Mouse (Mus musculus): ENCODE results near the gene Olfr1215. TPM values are rescaled to one million over a fixed set of nuclear protein-coding genes. Genes with fewer than 3 reads are reported as not detected.
"Not testable (repeated sequence)": the region's sequence is repeated elsewhere in the genome, so short reads cannot be mapped to it uniquely, and the experiment has no call there.

The Olfr1215 gene
- polyA plus RNA-seq (2015; fragmentation: Nextera tagmentation; extraction: Ambion mirVana), result not detected in 2 replicates

- H3K4me3 ChIP-seq (ENCODE audit: low read length), result no peak within 1 kb of the TSS
- H3K4me1 ChIP-seq (ENCODE audit: insufficient read depth, low read length), result no peaks in the 10 kb centered on the region
- no peaks in the 10 kb centered on the region for H3K36me3 ChIP-seq (ENCODE audit: insufficient read depth, low read length)
- no peak within 1 kb of the TSS for H3K9ac ChIP-seq (replicated peaks; ENCODE audit: low read length)
- no peak within 1 kb of the TSS for H3K27ac ChIP-seq (ENCODE audit: low read length)
- 76% methylated on average over 2 of the region's 2 CpGs for WGBS
- no peaks in the 10 kb centered on the region for H3K9me3 ChIP-seq (ENCODE audit: low read length)
- H3K4me2 ChIP-seq (replicated peaks; ENCODE audit: low read depth, low read length), result no peak within 1 kb of the TSS
- no peaks in the 10 kb centered on the region for H3K27me3 ChIP-seq (ENCODE audit: insufficient read depth, low read length)
- ATAC-seq (ENCODE audit: low FRiP score, low TSS enrichment), result no peak
Measured at GRCm38 (mm10) chr2:89006873-89007272, at the start of gene Olfr1215. Gene Olfr1215 (minus strand): TSS chr2:89006973.

- H3K4me1 ChIP-seq (ENCODE audit: insufficient read depth, low read length), result no peaks in the 10 kb centered on the region
- no peak for ATAC-seq (ENCODE audit: low FRiP score, low TSS enrichment)
Measured at GRCm38 (mm10) chr2:89031965-89032364, 25.2 kb upstream of the Olfr1215 start, which contains the start of gene Olfr1217. Gene Olfr1217 (minus strand): TSS chr2:89032065.

GRCm38 (mm10) chr2:89021436-89021835, 14.7 kb upstream of the Olfr1215 start:
- not testable (repeated sequence) for H3K4me1 ChIP-seq (ENCODE audit: insufficient read depth, low read length); H3K36me3 ChIP-seq (ENCODE audit: insufficient read depth, low read length); H3K27ac ChIP-seq (ENCODE audit: low read length); H3K4me3 ChIP-seq (ENCODE audit: low read length); ATAC-seq (ENCODE audit: low FRiP score, low TSS enrichment); H3K27me3 ChIP-seq (ENCODE audit: insufficient read depth, low read length); H3K9me3 ChIP-seq (ENCODE audit: low read length); H3K4me2 ChIP-seq (replicated peaks; ENCODE audit: low read depth, low read length); H3K9ac ChIP-seq (replicated peaks; ENCODE audit: low read length)
- WGBS, result 63% methylated on average over 3 of the region's 3 CpGs

More at GRCm38 (mm10) chr2:89031965-89032364, 25.2 kb upstream of the Olfr1215 start, which contains the start of gene Olfr1217:
- Histone ChIP-seq H3K27me3 (ENCODE audit: insufficient read depth, low read length) (no peaks in the 10 kb centered on the region), H3K4me2 (replicated peaks; ENCODE audit: low read depth, low read length) (no peak within 1 kb of the TSS), H3K9me3 (ENCODE audit: low read length) (no peaks in the 10 kb centered on the region), H3K27ac (ENCODE audit: low read length) (no peak within 1 kb of the TSS), H3K9ac (replicated peaks; ENCODE audit: low read length) (no peak within 1 kb of the TSS), H3K4me3 (ENCODE audit: low read length) (no peak within 1 kb of the TSS), H3K36me3 (ENCODE audit: insufficient read depth, low read length) (no peaks in the 10 kb centered on the region)
- WGBS, result 68% methylated on average over 2 of the region's 2 CpGs

- no peak within 1 kb of the TSS for H3K27ac ChIP-seq (ENCODE audit: low read length)
- no peaks in the 10 kb centered on the region for H3K36me3 ChIP-seq (ENCODE audit: insufficient read depth, low read length)
- 84% methylated on average over 1 of the region's 1 CpGs for WGBS
- H3K4me1 ChIP-seq (ENCODE audit: insufficient read depth, low read length), result no peaks in the 10 kb centered on the region
- ATAC-seq (ENCODE audit: low FRiP score, low TSS enrichment), result no peak
- no peaks in the 10 kb centered on the region for H3K27me3 ChIP-seq (ENCODE audit: insufficient read depth, low read length)
- H3K9me3 ChIP-seq (ENCODE audit: low read length), result no peaks in the 10 kb centered on the region
- H3K9ac ChIP-seq (replicated peaks; ENCODE audit: low read length), result no peak within 1 kb of the TSS
- H3K4me3 ChIP-seq (ENCODE audit: low read length), result no peak within 1 kb of the TSS
- H3K4me2 ChIP-seq (replicated peaks; ENCODE audit: low read depth, low read length), result no peak within 1 kb of the TSS
Measured at GRCm38 (mm10) chr2:89018240-89018639, 11.5 kb upstream of the Olfr1215 start, which contains the start of gene Olfr1216. Gene Olfr1216 (minus strand): TSS chr2:89018340.

GRCm38 (mm10) chr2:88992553-88992952, 14.2 kb downstream of the Olfr1215 start, which contains the start of gene Olfr1214:
Gene Olfr1214 (minus strand): TSS chr2:88992653.
- H3K27me3 ChIP-seq (ENCODE audit: insufficient read depth, low read length), result no peaks in the 10 kb centered on the region
- no peak within 1 kb of the TSS for H3K27ac ChIP-seq (ENCODE audit: low read length)
- H3K4me3 ChIP-seq (ENCODE audit: low read length), result no peak within 1 kb of the TSS
- H3K9ac ChIP-seq (replicated peaks; ENCODE audit: low read length), result no peak within 1 kb of the TSS
- 74% methylated on average over 1 of the region's 1 CpGs for WGBS
- no peaks in the 10 kb centered on the region for H3K36me3 ChIP-seq (ENCODE audit: insufficient read depth, low read length)
- H3K4me1 ChIP-seq (ENCODE audit: insufficient read depth, low read length), result no peaks in the 10 kb centered on the region
- H3K9me3 ChIP-seq (ENCODE audit: low read length), result no peaks in the 10 kb centered on the region
- H3K4me2 ChIP-seq (replicated peaks; ENCODE audit: low read depth, low read length), result no peak within 1 kb of the TSS
- no peak for ATAC-seq (ENCODE audit: low FRiP score, low TSS enrichment)

GRCm38 (mm10) chr2:88980181-88980580, 26.6 kb downstream of the Olfr1215 start, which contains the start of gene Gm13762:
Gene Gm13762 (minus strand): TSS chr2:88980281.
- Histone ChIP-seq H3K9me3 (ENCODE audit: low read length) (no peaks in the 10 kb centered on the region), H3K27me3 (ENCODE audit: insufficient read depth, low read length) (no peaks in the 10 kb centered on the region), H3K4me2 (replicated peaks; ENCODE audit: low read depth, low read length) (no peak within 1 kb of the TSS), H3K4me3 (ENCODE audit: low read length) (no peak within 1 kb of the TSS), H3K9ac (replicated peaks; ENCODE audit: low read length) (no peak within 1 kb of the TSS), H3K4me1 (ENCODE audit: insufficient read depth, low read length) (no peaks in the 10 kb centered on the region), H3K27ac (ENCODE audit: low read length) (no peak within 1 kb of the TSS), H3K36me3 (ENCODE audit: insufficient read depth, low read length) (no peaks in the 10 kb centered on the region)
- 94% methylated on average over 1 of the region's 1 CpGs for WGBS
- no peak for ATAC-seq (ENCODE audit: low FRiP score, low TSS enrichment)

GRCm38 (mm10) chr2:88953669-88954068, 53.1 kb downstream of the Olfr1215 start, which contains the start of gene Olfr1212:
Gene Olfr1212 (plus strand): TSS chr2:88953969.
- Histone ChIP-seq H3K9me3 (ENCODE audit: low read length) (no peaks in the 10 kb centered on the region), H3K9ac (replicated peaks; ENCODE audit: low read length) (no peak within 1 kb of the TSS), H3K27ac (ENCODE audit: low read length) (no peak within 1 kb of the TSS), H3K4me2 (replicated peaks; ENCODE audit: low read depth, low read length) (no peak within 1 kb of the TSS), H3K4me1 (ENCODE audit: insufficient read depth, low read length) (no peaks in the 10 kb centered on the region), H3K36me3 (ENCODE audit: insufficient read depth, low read length) (no peaks in the 10 kb centered on the region), H3K27me3 (ENCODE audit: insufficient read depth, low read length) (no peaks in the 10 kb centered on the region), H3K4me3 (ENCODE audit: low read length) (no peak within 1 kb of the TSS)
- ATAC-seq (ENCODE audit: low FRiP score, low TSS enrichment), result no peak

Other genes with a start within 250 kb of the Olfr1215 start
- not detected in 2 replicates for gene Olfr1199, start 246.5 kb downstream of the Olfr1215 start, polyA plus RNA-seq (2015; fragmentation: Nextera tagmentation; extraction: Ambion mirVana)
- not detected in 2 replicates for gene Olfr1200, start 236.5 kb downstream of the Olfr1215 start, polyA plus RNA-seq (2015; fragmentation: Nextera tagmentation; extraction: Ambion mirVana)
- gene Olfr1201, start 213.9 kb downstream of the Olfr1215 start, polyA plus RNA-seq (2015; fragmentation: Nextera tagmentation; extraction: Ambion mirVana), result not detected in 2 replicates
- not detected in 2 replicates for gene Olfr1202, start 192.5 kb downstream of the Olfr1215 start, polyA plus RNA-seq (2015; fragmentation: Nextera tagmentation; extraction: Ambion mirVana)
- gene Olfr1205, start 177.2 kb downstream of the Olfr1215 start, polyA plus RNA-seq (2015; fragmentation: Nextera tagmentation; extraction: Ambion mirVana), result not detected in 2 replicates
- gene Olfr1204, start 157.7 kb downstream of the Olfr1215 start, polyA plus RNA-seq (2015; fragmentation: Nextera tagmentation; extraction: Ambion mirVana), result not detected in 2 replicates
- gene Olfr1206, start 143.7 kb downstream of the Olfr1215 start, polyA plus RNA-seq (2015; fragmentation: Nextera tagmentation; extraction: Ambion mirVana), result not detected in 2 replicates
- gene Olfr1208, start 104.7 kb downstream of the Olfr1215 start, polyA plus RNA-seq (2015; fragmentation: Nextera tagmentation; extraction: Ambion mirVana), result not detected in 2 replicates
- not detected in 2 replicates for gene Olfr1209, start 91.8 kb downstream of the Olfr1215 start, polyA plus RNA-seq (2015; fragmentation: Nextera tagmentation; extraction: Ambion mirVana)
- gene Olfr1211, start 68.9 kb downstream of the Olfr1215 start, polyA plus RNA-seq (2015; fragmentation: Nextera tagmentation; extraction: Ambion mirVana), result not detected in 2 replicates
- not detected in 2 replicates for gene Olfr1212, start 53.0 kb downstream of the Olfr1215 start, polyA plus RNA-seq (2015; fragmentation: Nextera tagmentation; extraction: Ambion mirVana)
- gene Gm13762, start 26.7 kb downstream of the Olfr1215 start, polyA plus RNA-seq (2015; fragmentation: Nextera tagmentation; extraction: Ambion mirVana), result not detected in 2 replicates
- gene Olfr1214, start 14.3 kb downstream of the Olfr1215 start, polyA plus RNA-seq (2015; fragmentation: Nextera tagmentation; extraction: Ambion mirVana), result not detected in 2 replicates
- gene Olfr1216, start 11.4 kb upstream of the Olfr1215 start, polyA plus RNA-seq (2015; fragmentation: Nextera tagmentation; extraction: Ambion mirVana), result not detected in 2 replicates
- gene Olfr1217, start 25.1 kb upstream of the Olfr1215 start, polyA plus RNA-seq (2015; fragmentation: Nextera tagmentation; extraction: Ambion mirVana), result not detected in 2 replicates
- not detected in 2 replicates for gene Olfr1218, start 54.2 kb upstream of the Olfr1215 start, polyA plus RNA-seq (2015; fragmentation: Nextera tagmentation; extraction: Ambion mirVana)
- not detected in 2 replicates for gene Olfr1219, start 76.5 kb upstream of the Olfr1215 start, polyA plus RNA-seq (2015; fragmentation: Nextera tagmentation; extraction: Ambion mirVana)
- gene Olfr1220, start 99.9 kb upstream of the Olfr1215 start, polyA plus RNA-seq (2015; fragmentation: Nextera tagmentation; extraction: Ambion mirVana), result not detected in 2 replicates
- gene Olfr1221, start 110.3 kb upstream of the Olfr1215 start, polyA plus RNA-seq (2015; fragmentation: Nextera tagmentation; extraction: Ambion mirVana), result not detected in 2 replicates
- not detected in 2 replicates for gene Olfr1222, start 126.1 kb upstream of the Olfr1215 start, polyA plus RNA-seq (2015; fragmentation: Nextera tagmentation; extraction: Ambion mirVana)
- not detected in 2 replicates for gene Olfr1223, start 144.6 kb upstream of the Olfr1215 start, polyA plus RNA-seq (2015; fragmentation: Nextera tagmentation; extraction: Ambion mirVana)
- not detected in 2 replicates for gene Olfr1224-ps1, start 157.1 kb upstream of the Olfr1215 start, polyA plus RNA-seq (2015; fragmentation: Nextera tagmentation; extraction: Ambion mirVana)
- gene Olfr1225, start 167.7 kb upstream of the Olfr1215 start, polyA plus RNA-seq (2015; fragmentation: Nextera tagmentation; extraction: Ambion mirVana), result not detected in 2 replicates
- gene Olfr1226, start 193.1 kb upstream of the Olfr1215 start, polyA plus RNA-seq (2015; fragmentation: Nextera tagmentation; extraction: Ambion mirVana), result not detected in 2 replicates
- gene Olfr1228, start 247.1 kb upstream of the Olfr1215 start, polyA plus RNA-seq (2015; fragmentation: Nextera tagmentation; extraction: Ambion mirVana), result not detected in 2 replicates